Mouse (Mus musculus) bone marrow macrophage, adult 2 months (primary cell): ENCODE results near the gene Olfr519. TPM values are rescaled to one million over a fixed set of nuclear protein-coding genes. Genes with fewer than 3 reads are reported as not detected.

Source experiments
- H3K27ac ChIP-seq: 2 replicates; pipeline ENCODE4 v1.5.1; 2012; ENCODE audit warnings: low read depth, low read length; ENCODE audit not compliant: insufficient read depth
- H3K4me1 ChIP-seq: 2 replicates; pipeline ENCODE4 v1.6.1; 2012; ENCODE audit warnings: low read length; ENCODE audit not compliant: control insufficient read depth, insufficient read depth
- H3K4me3 ChIP-seq: 2 replicates; pipeline ENCODE4 v1.5.1; 2012; ENCODE audit warnings: mild to moderate bottlenecking, low read length, moderate library complexity; ENCODE audit not compliant: insufficient read depth
- CTCF ChIP-seq: IDR thresholded peaks from 2 replicates; pipeline ENCODE4 v1.5.1; 2012; ENCODE audit warnings: low read depth, mild to moderate bottlenecking, low read length, moderate library complexity
- POLR2A ChIP-seq: IDR thresholded peaks from 2 replicates; pipeline ENCODE4 v1.6.1; 2012; ENCODE audit warnings: mild to moderate bottlenecking, low read depth, low read length, borderline replicate concordance
- polyA plus RNA-seq: library from polyadenylated mRNA; stranded (reverse); fragments of >200 nt; gene quantifications from 2 replicates; pipeline ENCODE4 v1.2.4, GENCODE M21; 2012; ENCODE audit not compliant: missing spikeins, insufficient read depth, insufficient read length

Olfr519 gene
- not detected in 2 replicates for polyA plus RNA-seq

GRCm38 (mm10) chr7:108894320-108894719 lies at the start of gene Olfr519:
Olfr519 (minus strand) TSS chr7:108894420.
- TF ChIP-seq POLR2A (no peak), CTCF (no peak)
- H3K4me3 ChIP-seq = no peak within 1 kb of the TSS
- no peaks in the 10 kb centered on the region for H3K4me1 ChIP-seq
- H3K27ac ChIP-seq = no peak within 1 kb of the TSS

GRCm38 (mm10) chr7:108944002-108944401 lies 49.8 kb upstream of the Olfr519 start:
- Histone ChIP-seq H3K4me3 (no peak overlapping the region), H3K27ac (no peak overlapping the region), H3K4me1 (no peaks in the 10 kb centered on the region)
- TF ChIP-seq CTCF = no peak
- TF ChIP-seq POLR2A = no peak

- Histone ChIP-seq H3K4me1 (no peaks in the 10 kb centered on the region), H3K4me3 (no peak overlapping the region), H3K27ac (no peak overlapping the region)
- TF ChIP-seq POLR2A = no peak
- TF ChIP-seq CTCF = no peak
These were observed 47.2 kb upstream of the Olfr519 start for GRCm38 (mm10) chr7:108941466-108941865.

GRCm38 (mm10) chr7:108936591-108936990 lies 42.4 kb upstream of the Olfr519 start:
- Histone ChIP-seq H3K4me3 (no peak overlapping the region), H3K4me1 (peaks cover 5% of the 10 kb centered on the region), H3K27ac (no peak overlapping the region)
- TF ChIP-seq CTCF = no peak
- no peak for TF ChIP-seq POLR2A

GRCm38 (mm10) chr7:108935411-108935810 lies 41.2 kb upstream of the Olfr519 start:
- TF ChIP-seq POLR2A (no peak), CTCF (no peak)
- peak overlapping the region; percentile 86 for H3K4me3 ChIP-seq
- H3K4me1 ChIP-seq = peaks cover 9% of the 10 kb centered on the region
- no peak overlapping the region for H3K27ac ChIP-seq

GRCm38 (mm10) chr7:108934836-108935235 lies 40.6 kb upstream of the Olfr519 start:
- TF ChIP-seq POLR2A (no peak), CTCF (no peak)
- peak overlapping the region; percentile 49 for H3K27ac ChIP-seq

GRCm38 (mm10) chr7:108933794-108934731 lies 39.8 kb upstream of the Olfr519 start, which contains the start of gene Eif3f:
Eif3f (plus strand) TSS chr7:108934417.
- Histone ChIP-seq H3K27ac (peak within 1 kb of the TSS; percentile 49), H3K4me1 (peaks cover 12% of the 10 kb centered on the region), H3K4me3 (peak within 1 kb of the TSS; percentile 86)
- peak; percentile 50 for TF ChIP-seq CTCF
- no peak for TF ChIP-seq POLR2A

More at GRCm38 (mm10) chr7:108934836-108935235, 40.6 kb upstream of the Olfr519 start:
- peak overlapping the region; percentile 86 for H3K4me3 ChIP-seq
- peaks cover 11% of the 10 kb centered on the region for H3K4me1 ChIP-seq

GRCm38 (mm10) chr7:108929726-108930393 lies 35.6 kb upstream of the Olfr519 start, which contains the start of gene Nlrp10:
Nlrp10 (minus strand) TSS chr7:108930178.
- TF ChIP-seq POLR2A = no peak
- TF ChIP-seq CTCF = no peak
- Histone ChIP-seq H3K4me1 (peaks cover 26% of the 10 kb centered on the region), H3K27ac (peak within 1 kb of the TSS; percentile 63), H3K4me3 (peak within 1 kb of the TSS; percentile 69)

GRCm38 (mm10) chr7:108928280-108929188 lies 34.3 kb upstream of the Olfr519 start:
- no peak overlapping the region for H3K27ac ChIP-seq
- TF ChIP-seq CTCF (no peak), POLR2A (no peak)
- H3K4me3 ChIP-seq = peak overlapping the region; percentile 69
- H3K4me1 ChIP-seq = peaks cover 26% of the 10 kb centered on the region
